Mouse (Mus musculus): ENCODE results near the gene Apoa5. TPM values are rescaled to one million over a fixed set of nuclear protein-coding genes. Genes with fewer than 3 reads are reported as not detected.

The Apoa5 gene
- polyA plus RNA-seq, 1 experiment from 2014 or later, result not detected

GRCm38 (mm10) chr9:46256658-46257385 is 11.6 kb upstream of the Apoa5 start:
- WGBS, result 89% methylated on average over 10 of the region's 10 CpGs

GRCm38 (mm10) chr9:46257546-46257945 is 10.9 kb upstream of the Apoa5 start:
- Histone ChIP-seq H3K27me3 (replicated peaks; ENCODE audit: control insufficient read depth, insufficient read depth, low read length) (no peaks in the 10 kb centered on the region), H3K4me3 (replicated peaks; ENCODE audit: low read length) (no peak overlapping the region), H3K9me3 (ENCODE audit: control insufficient read depth, low read length) (no peaks in the 10 kb centered on the region), H3K27ac (ENCODE audit: low read length) (no peak overlapping the region), H3K36me3 (ENCODE audit: control insufficient read depth, insufficient read depth) (no peaks in the 10 kb centered on the region), H3K4me2 (ENCODE audit: low read length) (no peak overlapping the region), H3K9ac (replicated peaks; ENCODE audit: low read depth, low read length) (no peak overlapping the region), H3K4me1 (replicated peaks; ENCODE audit: control insufficient read depth, insufficient read depth, low read length) (no peaks in the 10 kb centered on the region)
- 82% methylated on average over 3 of the region's 3 CpGs for WGBS
- ATAC-seq, result no peak

More at GRCm38 (mm10) chr9:46256658-46257385, 11.6 kb upstream of the Apoa5 start:
- H3K27me3 ChIP-seq (replicated peaks; ENCODE audit: control insufficient read depth, insufficient read depth, low read length), result no peaks in the 10 kb centered on the region
- H3K9ac ChIP-seq (replicated peaks; ENCODE audit: low read depth, low read length), result no peak overlapping the region
- no peak overlapping the region for H3K4me2 ChIP-seq (ENCODE audit: low read length)
- ATAC-seq, result no peak
- no peak overlapping the region for H3K4me3 ChIP-seq (replicated peaks; ENCODE audit: low read length)
- no peak overlapping the region for H3K27ac ChIP-seq (ENCODE audit: low read length)
- no peaks in the 10 kb centered on the region for H3K4me1 ChIP-seq (replicated peaks; ENCODE audit: control insufficient read depth, insufficient read depth, low read length)
- H3K36me3 ChIP-seq (ENCODE audit: control insufficient read depth, insufficient read depth), result no peaks in the 10 kb centered on the region
- no peaks in the 10 kb centered on the region for H3K9me3 ChIP-seq (ENCODE audit: control insufficient read depth, low read length)

GRCm38 (mm10) chr9:46259111-46259510 is 9.3 kb upstream of the Apoa5 start:
- Histone ChIP-seq H3K27me3 (replicated peaks; ENCODE audit: control insufficient read depth, insufficient read depth, low read length) (no peaks in the 10 kb centered on the region), H3K27ac (ENCODE audit: low read length) (no peak overlapping the region), H3K9me3 (ENCODE audit: control insufficient read depth, low read length) (no peaks in the 10 kb centered on the region), H3K4me1 (replicated peaks; ENCODE audit: control insufficient read depth, insufficient read depth, low read length) (no peaks in the 10 kb centered on the region), H3K4me2 (ENCODE audit: low read length) (no peak overlapping the region), H3K4me3 (replicated peaks; ENCODE audit: low read length) (no peak overlapping the region), H3K9ac (replicated peaks; ENCODE audit: low read depth, low read length) (no peak overlapping the region), H3K36me3 (ENCODE audit: control insufficient read depth, insufficient read depth) (no peaks in the 10 kb centered on the region)
- WGBS, result 92% methylated on average over 6 of the region's 6 CpGs
- no peak for ATAC-seq

GRCm38 (mm10) chr9:46261131-46261530 is 7.3 kb upstream of the Apoa5 start:
- Histone ChIP-seq H3K27ac (ENCODE audit: low read length) (no peak overlapping the region), H3K9ac (replicated peaks; ENCODE audit: low read depth, low read length) (no peak overlapping the region), H3K36me3 (ENCODE audit: control insufficient read depth, insufficient read depth) (no peaks in the 10 kb centered on the region), H3K27me3 (replicated peaks; ENCODE audit: control insufficient read depth, insufficient read depth, low read length) (no peaks in the 10 kb centered on the region), H3K4me2 (ENCODE audit: low read length) (no peak overlapping the region), H3K4me3 (replicated peaks; ENCODE audit: low read length) (no peak overlapping the region), H3K9me3 (ENCODE audit: control insufficient read depth, low read length) (no peaks in the 10 kb centered on the region), H3K4me1 (replicated peaks; ENCODE audit: control insufficient read depth, insufficient read depth, low read length) (no peaks in the 10 kb centered on the region)
- ATAC-seq, result no peak
- 89% methylated on average over 7 of the region's 7 CpGs for WGBS

GRCm38 (mm10) chr9:46269125-46269524 is 692 bp downstream of the Apoa5 start:
- ATAC-seq, result no peak
- H3K9ac ChIP-seq (replicated peaks; ENCODE audit: low read depth, low read length), result no peak overlapping the region
- H3K4me2 ChIP-seq (ENCODE audit: low read length), result no peak overlapping the region
- 85% methylated on average over 5 of the region's 5 CpGs for WGBS
- no peaks in the 10 kb centered on the region for H3K9me3 ChIP-seq (ENCODE audit: control insufficient read depth, low read length)
- peaks cover 11% of the 10 kb centered on the region for H3K4me1 ChIP-seq (replicated peaks; ENCODE audit: control insufficient read depth, insufficient read depth, low read length)
- peaks cover 10% of the 10 kb centered on the region; the same call in 1 of the 2 replicates for H3K27me3 ChIP-seq (replicated peaks; ENCODE audit: control insufficient read depth, insufficient read depth, low read length)
- no peak overlapping the region for H3K27ac ChIP-seq (ENCODE audit: low read length)
- no peak overlapping the region for H3K4me3 ChIP-seq (replicated peaks; ENCODE audit: low read length)
- no peaks in the 10 kb centered on the region for H3K36me3 ChIP-seq (ENCODE audit: control insufficient read depth, insufficient read depth)

GRCm38 (mm10) chr9:46270782-46271181 is 2.3 kb downstream of the Apoa5 start:
- Histone ChIP-seq H3K4me2 (ENCODE audit: low read length) (no peak overlapping the region), H3K36me3 (ENCODE audit: control insufficient read depth, insufficient read depth) (peaks cover 7% of the 10 kb centered on the region; the same call in 1 of the 2 replicates), H3K9ac (replicated peaks; ENCODE audit: low read depth, low read length) (no peak overlapping the region), H3K27me3 (replicated peaks; ENCODE audit: control insufficient read depth, insufficient read depth, low read length) (peaks cover 10% of the 10 kb centered on the region; the same call in 1 of the 2 replicates), H3K4me3 (replicated peaks; ENCODE audit: low read length) (no peak overlapping the region), H3K27ac (ENCODE audit: low read length) (no peak overlapping the region), H3K4me1 (replicated peaks; ENCODE audit: control insufficient read depth, insufficient read depth, low read length) (peaks cover 16% of the 10 kb centered on the region), H3K9me3 (ENCODE audit: control insufficient read depth, low read length) (no peaks in the 10 kb centered on the region)
- ATAC-seq, result no peak
- WGBS, result 98% methylated on average over 4 of the region's 4 CpGs

- Histone ChIP-seq H3K27ac (ENCODE audit: low read length) (no peak overlapping the region), H3K4me3 (replicated peaks; ENCODE audit: low read length) (no peak overlapping the region), H3K36me3 (ENCODE audit: control insufficient read depth, insufficient read depth) (peaks cover 18% of the 10 kb centered on the region), H3K9me3 (ENCODE audit: control insufficient read depth, low read length) (no peaks in the 10 kb centered on the region), H3K9ac (replicated peaks; ENCODE audit: low read depth, low read length) (no peak overlapping the region), H3K27me3 (replicated peaks; ENCODE audit: control insufficient read depth, insufficient read depth, low read length) (peaks cover 10% of the 10 kb centered on the region; the same call in 1 of the 2 replicates), H3K4me1 (replicated peaks; ENCODE audit: control insufficient read depth, insufficient read depth, low read length) (peaks cover 16% of the 10 kb centered on the region), H3K4me2 (ENCODE audit: low read length) (no peak overlapping the region)
- 89% methylated on average over 9 of the region's 9 CpGs for WGBS
- ATAC-seq, result no peak
Measured at GRCm38 (mm10) chr9:46272070-46272469, 3.6 kb downstream of the Apoa5 start.

- 5% methylated on average over 42 of the region's 45 CpGs for WGBS
- H3K4me2 ChIP-seq (ENCODE audit: low read length), result peak within 1 kb of the TSS; percentile 86
Measured at GRCm38 (mm10) chr9:46272677-46273454, 4.4 kb downstream of the Apoa5 start, which contains the start of gene Zpr1. Gene Zpr1 (plus strand): TSS chr9:46273064.

GRCm38 (mm10) chr9:46274494-46274893 is 6.1 kb downstream of the Apoa5 start:
- H3K27ac ChIP-seq (ENCODE audit: low read length), result no peak overlapping the region
- peaks cover 16% of the 10 kb centered on the region for H3K4me1 ChIP-seq (replicated peaks; ENCODE audit: control insufficient read depth, insufficient read depth, low read length)
- peaks cover 31% of the 10 kb centered on the region for H3K36me3 ChIP-seq (ENCODE audit: control insufficient read depth, insufficient read depth)
- no peak for ATAC-seq
- WGBS, result 93% methylated on average over 9 of the region's 9 CpGs
- no peak overlapping the region for H3K9ac ChIP-seq (replicated peaks; ENCODE audit: low read depth, low read length)
- H3K4me2 ChIP-seq (ENCODE audit: low read length), result no peak overlapping the region
- H3K27me3 ChIP-seq (replicated peaks; ENCODE audit: control insufficient read depth, insufficient read depth, low read length), result peaks cover 4% of the 10 kb centered on the region; the same call in 1 of the 2 replicates
- no peak overlapping the region for H3K4me3 ChIP-seq (replicated peaks; ENCODE audit: low read length)
- H3K9me3 ChIP-seq (ENCODE audit: control insufficient read depth, low read length), result no peaks in the 10 kb centered on the region

More at GRCm38 (mm10) chr9:46272677-46273454, 4.4 kb downstream of the Apoa5 start, which contains the start of gene Zpr1:
- Histone ChIP-seq H3K4me3 (replicated peaks; ENCODE audit: low read length) (peak within 1 kb of the TSS; percentile 70), H3K27ac (ENCODE audit: low read length) (peak within 1 kb of the TSS; percentile 37), H3K27me3 (replicated peaks; ENCODE audit: control insufficient read depth, insufficient read depth, low read length) (peaks cover 10% of the 10 kb centered on the region; the same call in 1 of the 2 replicates), H3K4me1 (replicated peaks; ENCODE audit: control insufficient read depth, insufficient read depth, low read length) (peaks cover 16% of the 10 kb centered on the region), H3K9me3 (ENCODE audit: control insufficient read depth, low read length) (no peaks in the 10 kb centered on the region), H3K36me3 (ENCODE audit: control insufficient read depth, insufficient read depth) (peaks cover 23% of the 10 kb centered on the region), H3K9ac (replicated peaks; ENCODE audit: low read depth, low read length) (peak within 1 kb of the TSS; percentile 71)
- peak; percentile 97 for ATAC-seq

All from forebrain, embryonic 16.5 days (tissue).